Mouse (Mus musculus): ENCODE measurements around the gene AI467606. TPM values are rescaled to one million over a fixed set of nuclear protein-coding genes. Genes with fewer than 3 reads are reported as not detected.

Gene AI467606
- polyA plus RNA-seq, 1 experiment: 41.4 TPM

- no peak overlapping the region for H3K27ac ChIP-seq (ENCODE audit: insufficient read depth, low read depth, low read length)
Measured at GRCm38 (mm10) chr7:127104560-127105332, 13.6 kb downstream of the AI467606 start.

GRCm38 (mm10) chr7:127105551-127105950 lies 14.4 kb downstream of the AI467606 start:
- no peak for TF ChIP-seq POLR2A (IDR thresholded peaks at IDR 0.05; ENCODE audit: borderline replicate concordance, low read depth, low read length)
- TF ChIP-seq CTCF (IDR thresholded peaks at IDR 0.05; ENCODE audit: low read depth, low read length): no peak
- H3K27ac ChIP-seq (ENCODE audit: insufficient read depth, low read depth, low read length): no peak overlapping the region
- H3K4me1 ChIP-seq (ENCODE audit: control insufficient read depth, insufficient read depth, low read length): peaks cover 7% of the 10 kb centered on the region
- no peak overlapping the region for H3K4me3 ChIP-seq (ENCODE audit: insufficient read depth, low read length)

More at GRCm38 (mm10) chr7:127104560-127105332, 13.6 kb downstream of the AI467606 start:
- Histone ChIP-seq H3K4me1 (ENCODE audit: control insufficient read depth, insufficient read depth, low read length) (peaks cover 8% of the 10 kb centered on the region), H3K4me3 (ENCODE audit: insufficient read depth, low read length) (peak overlapping the region; percentile 35)
- TF ChIP-seq CTCF (IDR thresholded peaks at IDR 0.05; ENCODE audit: low read depth, low read length): peak; percentile 69
- TF ChIP-seq POLR2A (IDR thresholded peaks at IDR 0.05; ENCODE audit: borderline replicate concordance, low read depth, low read length): no peak

- Histone ChIP-seq H3K4me1 (ENCODE audit: control insufficient read depth, insufficient read depth, low read length) (peaks cover 21% of the 10 kb centered on the region), H3K4me3 (ENCODE audit: insufficient read depth, low read length) (no peak overlapping the region), H3K27ac (ENCODE audit: insufficient read depth, low read depth, low read length) (no peak overlapping the region)
- no peak for TF ChIP-seq POLR2A (IDR thresholded peaks at IDR 0.05; ENCODE audit: borderline replicate concordance, low read depth, low read length)
- peak; percentile 83 for TF ChIP-seq CTCF (IDR thresholded peaks at IDR 0.05; ENCODE audit: low read depth, low read length)
Measured at GRCm38 (mm10) chr7:127110239-127111007, 19.3 kb downstream of the AI467606 start.

- no peak for TF ChIP-seq POLR2A (IDR thresholded peaks at IDR 0.05; ENCODE audit: borderline replicate concordance, low read depth, low read length)
- TF ChIP-seq CTCF (IDR thresholded peaks at IDR 0.05; ENCODE audit: low read depth, low read length): peak; percentile 54
- Histone ChIP-seq H3K27ac (ENCODE audit: insufficient read depth, low read depth, low read length) (no peak overlapping the region), H3K4me1 (ENCODE audit: control insufficient read depth, insufficient read depth, low read length) (peaks cover 29% of the 10 kb centered on the region)
Measured at GRCm38 (mm10) chr7:127111461-127111860, 20.3 kb downstream of the AI467606 start.

GRCm38 (mm10) chr7:127112251-127112841 lies 21.2 kb downstream of the AI467606 start:
- TF ChIP-seq CTCF (IDR thresholded peaks at IDR 0.05; ENCODE audit: low read depth, low read length) (no peak), POLR2A (IDR thresholded peaks at IDR 0.05; ENCODE audit: borderline replicate concordance, low read depth, low read length) (no peak)
- H3K4me3 ChIP-seq (ENCODE audit: insufficient read depth, low read length): no peak overlapping the region
- H3K27ac ChIP-seq (ENCODE audit: insufficient read depth, low read depth, low read length): no peak overlapping the region
- H3K4me1 ChIP-seq (ENCODE audit: control insufficient read depth, insufficient read depth, low read length): peaks cover 31% of the 10 kb centered on the region

More at GRCm38 (mm10) chr7:127111461-127111860, 20.3 kb downstream of the AI467606 start:
- no peak overlapping the region for H3K4me3 ChIP-seq (ENCODE audit: insufficient read depth, low read length)

- no peak overlapping the region for H3K27ac ChIP-seq (ENCODE audit: insufficient read depth, low read depth, low read length)
- no peak overlapping the region for H3K4me3 ChIP-seq (ENCODE audit: insufficient read depth, low read length)
- H3K4me1 ChIP-seq (ENCODE audit: control insufficient read depth, insufficient read depth, low read length): peaks cover 37% of the 10 kb centered on the region
- TF ChIP-seq CTCF (IDR thresholded peaks at IDR 0.05; ENCODE audit: low read depth, low read length): no peak
- no peak for TF ChIP-seq POLR2A (IDR thresholded peaks at IDR 0.05; ENCODE audit: borderline replicate concordance, low read depth, low read length)
Measured at GRCm38 (mm10) chr7:127112921-127113597, 21.9 kb downstream of the AI467606 start.

GRCm38 (mm10) chr7:127113614-127114259 lies 22.6 kb downstream of the AI467606 start:
- Histone ChIP-seq H3K4me1 (ENCODE audit: control insufficient read depth, insufficient read depth, low read length) (peaks cover 43% of the 10 kb centered on the region), H3K4me3 (ENCODE audit: insufficient read depth, low read length) (no peak overlapping the region), H3K27ac (ENCODE audit: insufficient read depth, low read depth, low read length) (no peak overlapping the region)
- no peak for TF ChIP-seq POLR2A (IDR thresholded peaks at IDR 0.05; ENCODE audit: borderline replicate concordance, low read depth, low read length)
- TF ChIP-seq CTCF (IDR thresholded peaks at IDR 0.05; ENCODE audit: low read depth, low read length): no peak

GRCm38 (mm10) chr7:127114920-127115319 lies 23.8 kb downstream of the AI467606 start:
- no peak for TF ChIP-seq CTCF (IDR thresholded peaks at IDR 0.05; ENCODE audit: low read depth, low read length)
- no peak for TF ChIP-seq POLR2A (IDR thresholded peaks at IDR 0.05; ENCODE audit: borderline replicate concordance, low read depth, low read length)
- H3K27ac ChIP-seq (ENCODE audit: insufficient read depth, low read depth, low read length): no peak overlapping the region
- peaks cover 46% of the 10 kb centered on the region for H3K4me1 ChIP-seq (ENCODE audit: control insufficient read depth, insufficient read depth, low read length)
- H3K4me3 ChIP-seq (ENCODE audit: insufficient read depth, low read length): no peak overlapping the region
